Mouse (Mus musculus) forebrain, embryonic 16.5 days (tissue): ENCODE data around the gene Hpn. TPM values are rescaled to one million over a fixed set of nuclear protein-coding genes. Genes with fewer than 3 reads are reported as not detected.

Source experiments
- ATAC-seq: fragments of 200-750 bp; cut with Nextera tagmentation; 2 replicates; pipeline ENCODE4 v1.8.0; 2017; ENCODE audit warnings: mild to moderate bottlenecking, moderate library complexity
- H3K27ac ChIP-seq: fragments of 300-500 bp; sonication (generic); 2 replicates; pipeline ENCODE4 v1.5.1; 2014; ENCODE audit warnings: low read length, control low read depth
- H3K27me3 ChIP-seq: fragments of 300-500 bp; sonication (generic); replicated peaks from 2 replicates; pipeline ENCODE4 v1.6.1; 2014; ENCODE audit warnings: low read length; ENCODE audit not compliant: control insufficient read depth, insufficient read depth
- H3K36me3 ChIP-seq: fragments of 300-500 bp; sonication (generic); 2 replicates; pipeline ENCODE4 v1.6.1; 2014; ENCODE audit not compliant: control insufficient read depth, insufficient read depth
- H3K4me1 ChIP-seq: fragments of 300-500 bp; sonication (generic); replicated peaks from 2 replicates; pipeline ENCODE4 v1.6.1; 2014; ENCODE audit warnings: low read length; ENCODE audit not compliant: control insufficient read depth, insufficient read depth
- H3K4me2 ChIP-seq: fragments of 300-500 bp; sonication (generic); 2 replicates; pipeline ENCODE4 v1.6.1; 2014; ENCODE audit warnings: mild to moderate bottlenecking, low read length, control low read depth
- H3K4me3 ChIP-seq: fragments of 300-500 bp; sonication (generic); replicated peaks from 2 replicates; pipeline ENCODE4 v1.5.1; 2014; ENCODE audit warnings: mild to moderate bottlenecking, low read length, control low read depth
- H3K9ac ChIP-seq: fragments of 300-500 bp; sonication (generic); replicated peaks from 2 replicates; pipeline ENCODE4 v1.6.1; 2014; ENCODE audit warnings: low read depth, low read length, control low read depth
- H3K9me3 ChIP-seq: fragments of 300-500 bp; sonication (generic); 2 replicates; pipeline ENCODE4 v1.6.1; 2016; ENCODE audit warnings: low read length; ENCODE audit not compliant: control insufficient read depth
- WGBS: fragments of 180-500 bp; shearing (Covaris S2); extraction: QIAGEN DNeasy Blood & Tissue Kit; methylation state at CpG from one replicate; pipeline ENCODE4 v1.1.7; 2014; 5-methylcytosine and 5-hydroxymethylcytosine counted together
- polyA plus RNA-seq: library from polyadenylated mRNA; unstranded; fragments of >200 nt; fragmentation: Nextera tagmentation; extraction: Ambion mirVana; gene quantifications from 2 replicates; pipeline ENCODE4 v1.2.1, GENCODE M21; 2015

The Hpn gene
- polyA plus RNA-seq, 1 experiment from 2014 or later = not detected

DNA sequence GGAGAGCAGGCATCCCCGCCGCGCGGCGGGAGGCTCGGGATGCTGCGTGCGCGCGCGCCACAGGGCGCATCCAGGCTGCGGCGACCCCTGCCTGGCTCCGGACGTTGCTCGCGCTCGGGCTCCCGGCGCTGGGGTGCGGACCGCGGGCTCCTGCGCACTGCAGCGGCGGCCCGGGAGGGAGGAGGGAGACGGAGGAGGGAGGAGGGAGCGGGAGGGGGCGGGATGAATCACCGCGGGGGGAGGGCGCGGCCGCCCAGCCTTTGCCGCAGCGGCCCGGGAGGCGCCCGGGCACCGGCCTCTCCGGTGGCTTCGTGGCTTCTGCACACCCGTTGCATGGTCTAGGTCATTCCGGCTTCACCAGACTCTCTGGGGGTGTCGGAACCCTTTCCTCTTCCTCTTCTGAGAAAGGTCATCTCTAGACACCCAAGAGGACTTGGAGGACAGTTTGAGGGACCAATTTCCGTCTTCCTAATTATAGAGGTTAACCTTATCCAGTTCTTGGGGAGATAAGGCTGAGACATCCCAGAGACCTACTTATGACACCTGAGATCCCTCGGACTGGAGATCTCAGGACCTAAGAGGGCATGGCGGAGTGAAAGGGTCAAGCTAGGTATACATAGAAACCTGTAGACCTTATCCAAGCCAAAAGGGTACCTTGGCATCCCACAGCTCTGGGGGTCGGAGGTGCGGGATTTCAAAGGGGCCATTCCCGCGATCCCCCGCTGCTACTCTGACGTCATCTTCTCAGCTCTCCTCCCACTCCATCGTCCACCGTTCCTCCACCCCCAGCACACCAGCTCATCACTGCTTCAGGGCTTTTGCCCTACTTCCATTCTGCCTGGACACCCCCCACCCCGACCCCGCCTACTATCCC, 12.0 kb upstream of the Hpn start, which contains the start of gene Scn1b:
Scn1b (minus strand) TSS at position 153 of the 874 bp plus-strand sequence.
- Histone ChIP-seq H3K9me3 (no peaks in the 10 kb centered on the region), H3K4me3 (peak within 1 kb of the TSS; percentile 56), H3K36me3 (peaks cover 36% of the 10 kb centered on the region), H3K27ac (no peak within 1 kb of the TSS), H3K9ac (peak within 1 kb of the TSS; percentile 71), H3K27me3 (peaks cover 27% of the 10 kb centered on the region), H3K4me2 (peak within 1 kb of the TSS; percentile 84), H3K4me1 (peaks cover 12% of the 10 kb centered on the region)
- peak; percentile 42 for ATAC-seq
- 4% methylated on average over 38 of the region's 60 CpGs for WGBS

DNA sequence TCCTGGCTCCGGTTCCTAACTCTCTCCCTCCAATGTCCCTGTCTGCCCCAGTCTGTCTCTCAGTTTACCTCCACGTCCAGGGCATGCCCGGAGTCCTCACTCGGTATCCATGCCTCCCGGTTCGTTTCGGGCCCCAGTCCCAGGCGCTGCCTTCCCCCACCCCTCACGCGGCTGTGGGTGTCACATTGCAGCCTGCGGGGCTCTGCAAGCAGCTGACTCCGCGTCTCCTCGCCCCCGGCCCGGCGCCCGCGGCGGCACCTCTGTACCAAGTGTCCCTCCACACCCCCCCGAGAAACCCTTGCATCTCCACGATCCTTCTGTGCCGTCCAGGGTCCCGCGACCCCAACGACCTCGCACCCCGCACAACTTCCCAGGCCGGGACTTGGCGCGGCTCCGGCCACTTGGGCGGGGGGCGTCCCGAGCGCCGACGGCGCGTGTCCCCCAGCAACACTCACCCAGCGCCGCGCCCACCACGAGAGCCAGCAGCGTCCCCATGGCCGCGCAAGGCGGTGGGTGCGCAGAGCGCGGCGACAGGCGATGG, 11.2 kb upstream of the Hpn start:
- H3K9me3 ChIP-seq = no peaks in the 10 kb centered on the region
- ATAC-seq = peak; percentile 21; the same call in 1 of the 2 replicates
- H3K9ac ChIP-seq = peak overlapping the region; percentile 71
- peak overlapping the region; percentile 56 for H3K4me3 ChIP-seq
- peaks cover 28% of the 10 kb centered on the region for H3K36me3 ChIP-seq
- H3K4me1 ChIP-seq = peaks cover 12% of the 10 kb centered on the region
- H3K27ac ChIP-seq = no peak overlapping the region
- peaks cover 27% of the 10 kb centered on the region for H3K27me3 ChIP-seq
- H3K4me2 ChIP-seq = peak overlapping the region; percentile 84
- 1% methylated on average over 49 of the region's 53 CpGs for WGBS

DNA sequence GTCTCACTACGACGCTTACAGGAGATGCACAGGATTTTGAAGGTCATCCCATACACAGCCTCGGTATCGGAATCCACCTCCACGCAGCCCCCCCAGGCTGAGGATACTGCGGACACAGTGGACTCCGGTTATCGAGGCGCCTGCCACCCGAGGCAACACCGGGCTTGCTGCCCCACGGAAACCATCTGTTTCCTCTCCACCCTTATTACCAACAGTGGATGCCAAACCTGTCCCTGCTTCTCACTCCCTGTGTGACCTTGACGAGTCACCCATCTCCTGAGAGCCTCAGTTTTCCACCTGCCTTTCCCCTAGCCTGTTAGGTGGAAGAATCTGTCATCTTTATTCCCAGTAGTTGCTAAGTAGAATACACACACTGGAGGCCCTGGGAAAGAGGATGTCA, 10.0 kb upstream of the Hpn start:
- Histone ChIP-seq H3K27ac (no peak overlapping the region), H3K4me2 (no peak overlapping the region), H3K9ac (no peak overlapping the region), H3K36me3 (peaks cover 16% of the 10 kb centered on the region), H3K4me1 (peaks cover 12% of the 10 kb centered on the region), H3K27me3 (peaks cover 27% of the 10 kb centered on the region), H3K4me3 (no peak overlapping the region), H3K9me3 (no peaks in the 10 kb centered on the region)
- 86% methylated on average over 13 of the region's 13 CpGs for WGBS
- ATAC-seq = no peak

DNA sequence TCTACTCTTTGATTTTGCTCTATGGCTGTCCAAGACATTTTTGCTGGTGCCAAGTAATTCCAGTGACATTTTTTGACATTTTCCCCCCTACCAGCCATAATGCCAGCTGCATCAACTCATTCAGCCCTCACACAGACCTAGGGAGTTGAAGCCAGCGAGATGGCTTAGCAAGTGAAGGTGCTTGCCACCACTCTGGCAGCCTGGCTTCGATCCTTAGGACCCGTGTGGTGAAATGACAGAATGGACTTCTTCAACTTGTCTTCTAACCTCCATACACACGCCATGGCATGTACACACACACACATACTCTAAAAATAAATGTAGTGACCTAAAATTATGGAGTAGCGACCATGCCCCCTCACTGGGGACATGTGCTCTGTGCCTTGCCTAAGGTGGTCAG, 9.3 kb upstream of the Hpn start:
- Histone ChIP-seq H3K4me2 (no peak overlapping the region), H3K4me3 (no peak overlapping the region), H3K27ac (no peak overlapping the region), H3K4me1 (peaks cover 12% of the 10 kb centered on the region), H3K9ac (no peak overlapping the region), H3K36me3 (peaks cover 9% of the 10 kb centered on the region), H3K27me3 (peaks cover 27% of the 10 kb centered on the region), H3K9me3 (no peaks in the 10 kb centered on the region)
- 89% methylated on average over 5 of the region's 5 CpGs for WGBS
- no peak for ATAC-seq

DNA sequence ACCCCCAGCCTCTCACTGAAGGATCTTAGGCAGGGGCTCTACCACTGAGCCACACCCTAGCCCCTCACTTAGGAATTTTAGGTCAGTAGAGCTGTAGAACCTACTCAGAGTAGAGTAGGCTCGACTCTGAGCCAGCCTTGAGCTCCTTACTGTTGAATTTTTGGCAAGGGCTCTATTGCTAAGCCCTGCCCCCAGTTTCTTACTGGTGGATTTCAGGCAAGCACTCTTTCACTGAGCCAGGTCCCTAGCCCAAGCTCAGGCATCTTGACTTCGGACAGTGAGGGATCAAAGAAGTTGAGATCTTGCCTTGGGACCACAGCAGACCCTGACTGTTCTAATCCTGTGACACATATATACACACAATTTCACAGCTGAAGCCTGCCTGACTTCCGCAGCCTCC, 8.6 kb upstream of the Hpn start:
- no peak overlapping the region for H3K4me3 ChIP-seq
- H3K9ac ChIP-seq = no peak overlapping the region
- ATAC-seq = no peak
- 85% methylated on average over 3 of the region's 3 CpGs for WGBS
- H3K4me1 ChIP-seq = peaks cover 12% of the 10 kb centered on the region
- H3K27me3 ChIP-seq = peaks cover 27% of the 10 kb centered on the region
- 0 out of 2 replicates have a peak, but pooled peaks cover 2% of the 10 kb centered on the region for H3K36me3 ChIP-seq
- H3K4me2 ChIP-seq = no peak overlapping the region
- H3K27ac ChIP-seq = no peak overlapping the region
- H3K9me3 ChIP-seq = no peaks in the 10 kb centered on the region

DNA sequence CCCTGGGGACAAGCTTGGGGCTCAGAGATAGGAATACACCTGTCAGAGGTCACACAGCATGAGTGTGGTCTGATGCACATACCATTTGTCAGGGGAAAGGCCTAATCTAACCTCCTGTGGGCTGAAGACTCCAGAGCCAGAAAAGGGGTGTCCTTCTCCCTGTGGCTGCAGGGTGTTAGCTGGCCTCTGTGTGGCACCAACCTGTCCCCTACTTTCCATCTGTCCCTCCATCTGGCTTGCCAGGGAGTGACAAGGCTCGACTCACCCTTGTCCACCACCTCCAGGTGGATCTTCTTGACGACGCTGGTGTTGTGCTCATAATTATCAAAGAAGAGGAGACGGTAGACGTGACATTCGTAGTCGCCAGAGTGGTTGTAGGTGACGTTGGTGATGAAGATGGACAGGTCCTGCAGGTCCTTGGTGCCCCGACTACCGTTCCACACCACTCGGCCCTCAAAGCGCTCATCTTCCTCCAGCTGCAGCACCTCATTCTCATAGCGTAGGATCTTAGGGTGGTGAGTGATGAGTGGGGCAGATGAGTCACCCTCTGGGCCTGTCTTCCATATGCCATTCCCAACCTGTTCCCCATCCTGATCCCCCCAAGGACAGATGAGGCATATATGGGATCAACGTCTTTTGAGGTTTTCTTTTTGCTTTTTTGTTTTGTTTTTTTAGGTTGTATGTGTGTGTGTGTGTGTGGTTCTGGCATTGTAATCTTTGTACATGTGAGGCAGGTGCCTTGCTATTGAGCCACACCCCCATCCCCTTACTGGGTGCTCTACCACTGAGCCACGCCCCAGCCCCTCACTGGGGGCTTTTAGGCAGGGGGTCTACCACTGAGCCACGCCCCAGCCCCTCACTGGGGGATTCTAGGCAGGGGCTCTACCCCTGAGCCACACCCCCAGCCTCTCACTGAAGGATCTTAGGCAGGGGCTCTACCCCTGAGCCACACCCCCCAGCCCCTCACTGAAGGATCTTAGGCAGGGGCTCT, 7.8 kb upstream of the Hpn start:
- Histone ChIP-seq H3K36me3 (no peaks in the 10 kb centered on the region), H3K27me3 (peaks cover 24% of the 10 kb centered on the region), H3K9me3 (no peaks in the 10 kb centered on the region), H3K4me3 (no peak overlapping the region), H3K27ac (no peak overlapping the region), H3K4me2 (no peak overlapping the region), H3K9ac (no peak overlapping the region), H3K4me1 (peaks cover 12% of the 10 kb centered on the region)
- ATAC-seq = no peak
- 91% methylated on average over 16 of the region's 16 CpGs for WGBS

DNA sequence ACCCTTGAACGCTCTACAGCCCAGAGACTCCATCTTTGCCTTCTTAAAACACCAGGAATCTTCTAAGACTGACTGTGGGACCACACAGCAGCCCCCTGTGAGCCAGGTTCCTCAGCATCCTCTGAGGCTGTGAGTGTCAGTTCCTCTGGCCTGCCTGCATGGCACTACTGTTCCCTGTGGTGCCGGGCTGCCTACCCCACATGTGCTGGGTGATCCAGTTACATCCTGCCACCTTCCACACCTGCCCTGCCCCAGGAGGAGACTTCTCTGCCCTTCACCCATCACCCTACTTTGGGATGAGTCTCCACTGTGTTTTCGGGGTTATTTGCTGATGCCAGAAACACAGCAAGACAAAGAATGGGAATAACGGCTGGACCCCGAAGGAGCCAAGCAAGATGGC, 4.5 kb upstream of the Hpn start:
- no peak overlapping the region for H3K27ac ChIP-seq
- H3K36me3 ChIP-seq = no peaks in the 10 kb centered on the region
- no peak overlapping the region for H3K4me3 ChIP-seq
- no peak for ATAC-seq
- H3K9me3 ChIP-seq = no peaks in the 10 kb centered on the region
- 0 out of 2 replicates have a peak, but pooled peaks cover 2% of the 10 kb centered on the region for H3K27me3 ChIP-seq
- WGBS = 90% methylated on average over 5 of the region's 5 CpGs
- no peak overlapping the region for H3K9ac ChIP-seq
- H3K4me1 ChIP-seq = no peaks in the 10 kb centered on the region
- no peak overlapping the region for H3K4me2 ChIP-seq

DNA sequence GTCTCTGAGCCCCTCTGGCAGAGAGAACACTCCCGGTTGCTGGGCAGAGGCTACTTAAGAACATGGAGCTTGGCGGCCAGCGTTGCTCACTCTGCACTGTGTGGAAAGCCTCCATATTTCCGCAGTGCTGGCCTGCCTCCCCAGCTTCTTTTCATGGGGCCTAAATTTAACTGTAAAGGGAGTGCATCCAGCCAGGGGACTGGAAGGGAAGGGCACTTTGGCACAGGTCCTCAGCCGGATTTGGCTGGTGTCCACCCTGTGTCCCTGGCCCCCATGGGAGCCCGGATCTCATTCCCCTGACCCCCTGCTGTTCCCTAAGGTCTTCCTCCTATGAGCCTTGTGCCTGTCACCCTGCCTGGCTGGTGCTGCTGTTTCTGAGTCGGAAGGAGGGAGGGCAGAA, 3.4 kb upstream of the Hpn start:
- H3K36me3 ChIP-seq = no peaks in the 10 kb centered on the region
- no peak overlapping the region for H3K4me2 ChIP-seq
- H3K27ac ChIP-seq = no peak overlapping the region
- WGBS = 64% methylated on average over 7 of the region's 7 CpGs
- H3K4me1 ChIP-seq = no peaks in the 10 kb centered on the region
- no peak overlapping the region for H3K9ac ChIP-seq
- no peaks in the 10 kb centered on the region for H3K9me3 ChIP-seq
- ATAC-seq = no peak; the same call in 1 of the 2 replicates
- no peak overlapping the region for H3K4me3 ChIP-seq
- H3K27me3 ChIP-seq = no peaks in the 10 kb centered on the region

DNA sequence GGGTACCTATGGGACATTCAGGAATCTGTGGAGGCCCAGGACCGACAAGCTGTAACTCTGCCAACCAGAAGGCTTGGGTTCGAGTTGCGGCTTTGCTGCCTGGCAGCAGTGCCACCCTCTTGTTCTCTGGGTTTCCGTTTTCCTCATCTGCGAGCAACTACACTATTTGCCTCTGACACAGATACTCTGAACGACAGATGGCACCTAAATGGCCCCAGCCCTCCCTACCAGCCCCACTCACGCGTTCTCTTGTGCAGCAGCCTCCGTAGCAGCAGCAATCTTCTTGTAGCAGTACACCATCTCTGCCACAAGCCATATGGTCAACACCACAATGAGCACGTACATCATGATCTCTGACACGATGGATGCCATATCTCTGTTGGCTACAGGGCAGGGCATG, 2.4 kb upstream of the Hpn start:
- H3K27ac ChIP-seq = no peak overlapping the region
- no peak overlapping the region for H3K4me2 ChIP-seq
- H3K9me3 ChIP-seq = no peaks in the 10 kb centered on the region
- ATAC-seq = no peak
- H3K4me1 ChIP-seq = no peaks in the 10 kb centered on the region
- H3K4me3 ChIP-seq = no peak overlapping the region
- no peaks in the 10 kb centered on the region for H3K36me3 ChIP-seq
- no peaks in the 10 kb centered on the region for H3K27me3 ChIP-seq
- WGBS = 80% methylated on average over 11 of the region's 11 CpGs
- no peak overlapping the region for H3K9ac ChIP-seq
